Mouse (Mus musculus) mature B cell (primary cell): ENCODE measurements around the gene Aldh4a1.

Experiments
- in situ Hi-C: fragments of 300-500 bp; cut with MboI; formaldehyde crosslinking; loops from 2 replicates; pipeline ENCODE4 v1.14.3; 2019

The Aldh4a1 gene

GRCm38 (mm10) chr4:139589351-139590027 is 33.2 kb upstream of the Aldh4a1 start:
- in situ Hi-C loops: no loop called here

DNA sequence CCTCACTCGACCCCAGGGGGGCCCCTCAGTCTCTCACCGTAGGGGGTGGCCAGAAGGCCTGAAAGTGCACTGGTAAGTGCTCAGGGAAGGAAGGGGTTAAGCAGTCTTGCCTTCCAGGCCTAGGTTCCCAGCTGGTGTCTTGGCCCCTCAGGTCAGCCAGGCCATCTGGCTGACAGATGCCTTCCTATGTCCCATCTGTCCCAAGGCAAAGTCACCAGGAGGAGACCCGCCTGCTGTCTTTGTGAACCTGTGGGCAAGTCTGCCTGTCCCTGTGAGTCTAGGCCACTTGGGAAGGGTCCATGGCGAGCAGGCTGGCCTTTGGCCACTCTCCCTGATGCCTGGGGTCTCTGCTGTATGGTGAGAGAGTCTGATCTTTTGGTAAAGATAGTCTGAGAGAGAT is 32.2 kb upstream of the Aldh4a1 start:
- in situ Hi-C loops: no loop called here

DNA sequence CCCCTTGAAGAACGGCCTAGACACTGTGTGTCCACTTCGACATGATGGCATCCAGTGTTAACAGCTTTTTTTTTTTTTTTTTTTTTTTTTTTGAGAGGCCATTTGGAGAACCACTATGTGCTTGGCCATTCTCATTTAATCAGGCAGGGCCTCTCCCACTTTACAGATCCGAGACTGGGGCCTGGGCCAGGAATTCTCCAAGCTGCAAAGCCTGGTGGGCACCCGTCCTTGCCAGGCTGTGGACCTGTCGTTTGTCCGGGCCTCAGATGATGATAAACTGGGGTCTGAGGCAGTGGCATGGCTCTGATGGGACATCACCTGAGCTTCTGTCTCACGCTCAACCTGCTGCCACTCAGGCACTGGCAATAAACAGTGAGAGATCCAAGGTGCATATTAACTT is 29.8 kb upstream of the Aldh4a1 start:
- in situ Hi-C loops: no loop called here

GRCm38 (mm10) chr4:139593383-139593782 is 29.3 kb upstream of the Aldh4a1 start:
- in situ Hi-C loops: no loop called here

GRCm38 (mm10) chr4:139594062-139594461 is 28.6 kb upstream of the Aldh4a1 start:
- in situ Hi-C loops: no loop called here

- in situ Hi-C loops: no loop called here
Observed at GRCm38 (mm10) chr4:139596715-139597114, 26.0 kb upstream of the Aldh4a1 start.

GRCm38 (mm10) chr4:139597286-139598284 is 25.1 kb upstream of the Aldh4a1 start:
- in situ Hi-C loops: no loop called here

GRCm38 (mm10) chr4:139598356-139598755 is 24.3 kb upstream of the Aldh4a1 start:
- in situ Hi-C loops: no loop called here

- in situ Hi-C loops: no loop called here
Observed at GRCm38 (mm10) chr4:139598950-139599518, 23.6 kb upstream of the Aldh4a1 start.

GRCm38 (mm10) chr4:139601519-139602356 is 20.9 kb upstream of the Aldh4a1 start:
- in situ Hi-C loops: no loop called here

DNA sequence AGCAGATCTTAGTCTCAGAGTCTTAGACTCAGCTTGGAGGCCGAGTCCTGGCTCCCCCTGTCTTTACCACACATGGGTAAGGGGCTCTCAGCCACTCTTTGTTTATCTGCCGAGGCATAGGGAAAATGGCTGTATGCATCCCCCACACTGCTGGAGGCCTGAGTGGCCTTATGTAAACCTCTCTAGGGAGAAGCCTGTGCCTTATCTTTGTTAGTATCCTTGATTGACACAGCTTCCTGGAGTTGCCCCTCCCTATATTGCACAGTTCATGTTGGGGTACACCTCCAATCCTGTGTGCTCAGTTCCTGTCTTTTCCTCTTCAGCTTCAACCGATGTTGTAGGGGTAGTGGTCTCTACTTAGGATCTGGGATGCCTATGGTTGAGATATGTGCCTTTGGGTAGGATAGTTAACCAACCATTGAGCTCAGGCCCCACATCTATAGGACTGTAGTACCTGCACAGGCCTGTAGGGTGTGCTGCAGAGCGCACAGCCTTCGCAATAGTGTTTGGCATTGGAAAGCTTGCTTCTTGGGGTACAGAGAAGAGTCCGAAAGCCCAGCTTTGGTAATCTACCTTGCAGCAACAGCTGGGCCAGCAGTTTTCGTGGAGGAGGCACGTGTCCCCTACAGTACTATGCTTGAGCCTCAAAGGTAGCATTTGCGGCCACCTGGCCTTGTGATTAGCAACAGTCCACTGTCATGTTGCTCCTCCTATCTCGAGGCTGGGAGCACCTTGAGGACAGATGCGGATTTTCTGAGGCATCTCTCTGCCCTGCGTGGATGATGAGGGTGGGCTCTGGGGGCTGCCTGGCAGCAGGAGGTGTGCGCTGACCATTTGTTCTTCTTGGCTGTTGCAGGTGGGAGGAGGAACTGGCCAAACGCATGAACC is 20.1 kb upstream of the Aldh4a1 start, which contains the start of gene Gm21969:
Gene Gm21969, plus strand, starts transcription at position 830 of the 888 bp plus-strand sequence.
- in situ Hi-C loops: no loop called here

GRCm38 (mm10) chr4:139605216-139605615 is 17.4 kb upstream of the Aldh4a1 start:
- in situ Hi-C loops: no loop called here

- in situ Hi-C loops: no loop called here
Observed at GRCm38 (mm10) chr4:139606732-139607131, 15.9 kb upstream of the Aldh4a1 start.

GRCm38 (mm10) chr4:139608975-139609374 is 13.7 kb upstream of the Aldh4a1 start:
- in situ Hi-C loops: no loop called here

DNA sequence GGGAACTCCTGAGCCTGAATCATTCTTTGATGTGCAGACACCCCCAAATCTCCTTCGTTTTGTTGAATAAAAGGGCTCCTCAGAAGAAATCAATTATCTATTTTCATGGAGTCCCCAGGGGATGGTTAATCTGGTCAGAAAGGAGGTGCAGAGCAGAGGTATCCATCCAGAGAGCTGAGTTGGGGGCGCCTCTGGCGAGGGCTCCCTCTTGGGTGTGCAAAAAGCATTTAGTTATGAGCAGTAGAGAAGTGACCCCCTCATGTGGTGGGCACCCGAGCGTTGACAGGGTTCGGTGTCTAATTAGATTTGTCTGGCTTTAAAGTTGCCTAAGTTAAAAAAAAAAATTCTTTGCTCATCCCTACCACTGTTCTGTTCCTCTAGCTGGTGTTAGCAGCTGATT is 11.7 kb upstream of the Aldh4a1 start:
- in situ Hi-C loops: no loop called here

DNA sequence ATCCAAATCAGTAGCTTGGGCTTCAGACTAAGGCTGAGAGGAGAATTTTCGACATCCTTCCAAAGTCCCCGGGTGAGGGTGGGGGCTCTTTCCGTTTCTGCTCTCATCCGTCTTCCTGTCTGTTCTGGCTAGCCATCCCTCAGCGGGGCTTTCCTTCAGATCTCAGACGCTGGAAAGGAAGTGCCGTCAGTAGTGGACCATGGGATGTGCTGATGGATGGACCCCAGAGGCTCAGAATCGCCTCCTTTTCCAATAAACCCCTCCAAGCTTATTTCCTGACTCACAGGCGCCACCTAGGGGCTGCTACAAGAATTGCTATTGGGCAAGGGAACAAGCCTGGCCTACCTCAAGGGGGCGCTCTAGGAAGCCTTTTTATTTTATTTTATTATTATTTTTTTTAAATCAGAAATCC is 11.1 kb upstream of the Aldh4a1 start:
- in situ Hi-C loops: no loop called here

- in situ Hi-C loops: no loop called here
Observed at GRCm38 (mm10) chr4:139614524-139615260, 8.0 kb upstream of the Aldh4a1 start.

DNA sequence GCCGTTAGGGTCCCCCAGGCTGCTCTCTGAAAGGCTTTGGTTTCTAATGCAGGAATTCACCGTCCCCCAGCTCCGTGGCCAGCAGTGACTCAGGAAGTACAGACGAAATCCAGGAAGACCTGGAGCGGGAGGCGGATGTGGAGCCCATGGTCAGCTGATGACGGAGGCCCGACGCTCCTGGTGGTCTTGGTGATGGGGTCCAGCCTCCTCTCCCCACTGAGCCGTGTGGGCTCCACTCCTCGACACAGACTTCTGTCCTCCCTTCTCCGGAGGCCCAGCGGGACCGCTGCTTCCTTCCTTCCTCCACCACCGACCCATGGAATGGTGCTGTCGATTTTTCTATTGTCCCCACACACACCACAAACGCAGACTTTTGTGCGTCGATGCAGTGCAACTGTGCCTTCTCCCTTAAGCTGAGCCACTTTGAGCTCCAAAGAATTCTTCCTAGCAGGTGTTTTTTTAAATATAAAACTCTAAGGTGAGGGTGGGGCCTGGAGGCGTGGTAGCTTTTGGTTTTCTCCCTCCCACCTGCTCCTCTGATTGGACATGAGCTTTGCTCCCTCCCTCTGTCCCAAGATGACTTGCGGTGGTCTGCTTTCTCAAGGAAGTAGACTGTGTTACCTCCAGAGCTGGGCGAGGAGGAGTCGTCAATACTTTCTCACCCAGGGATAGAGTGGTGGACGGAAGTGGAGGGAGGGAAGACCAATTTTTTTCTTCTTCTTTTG is 6.2 kb upstream of the Aldh4a1 start:
- in situ Hi-C loops: no loop called here

DNA sequence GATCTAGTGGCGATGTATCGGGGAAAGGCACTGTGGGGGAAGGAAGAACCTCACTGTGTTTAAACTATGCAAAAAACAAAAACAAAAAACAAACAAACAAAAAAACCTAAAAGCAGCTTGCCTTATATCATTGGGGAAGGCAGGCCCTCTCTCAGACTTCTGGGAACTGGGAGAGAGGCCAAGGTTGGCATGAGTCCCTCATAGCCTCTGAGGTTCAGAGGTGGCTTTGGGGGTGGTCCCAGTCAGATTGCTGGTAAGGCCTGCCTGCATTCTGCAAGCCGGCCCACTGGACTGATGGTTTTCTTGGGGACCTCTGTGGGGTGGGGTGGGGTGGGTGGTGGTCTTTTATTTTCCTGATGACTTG is 5.7 kb upstream of the Aldh4a1 start:
- in situ Hi-C loops: no loop called here
